Mouse (Mus musculus) layer of hippocampus, adult 11-12 months (tissue): Measurements from ENCODE around the gene Sgcd.
"Not testable (repeated sequence)": the region's sequence is repeated elsewhere in the genome, so short reads cannot be mapped to it uniquely, and the experiment has no call there.

Experiments
- DNase-seq: peaks from one replicate; pipeline ENCODE4 v3.0.0; 2022; ENCODE audit warnings: low spot score

The Sgcd gene

DNA sequence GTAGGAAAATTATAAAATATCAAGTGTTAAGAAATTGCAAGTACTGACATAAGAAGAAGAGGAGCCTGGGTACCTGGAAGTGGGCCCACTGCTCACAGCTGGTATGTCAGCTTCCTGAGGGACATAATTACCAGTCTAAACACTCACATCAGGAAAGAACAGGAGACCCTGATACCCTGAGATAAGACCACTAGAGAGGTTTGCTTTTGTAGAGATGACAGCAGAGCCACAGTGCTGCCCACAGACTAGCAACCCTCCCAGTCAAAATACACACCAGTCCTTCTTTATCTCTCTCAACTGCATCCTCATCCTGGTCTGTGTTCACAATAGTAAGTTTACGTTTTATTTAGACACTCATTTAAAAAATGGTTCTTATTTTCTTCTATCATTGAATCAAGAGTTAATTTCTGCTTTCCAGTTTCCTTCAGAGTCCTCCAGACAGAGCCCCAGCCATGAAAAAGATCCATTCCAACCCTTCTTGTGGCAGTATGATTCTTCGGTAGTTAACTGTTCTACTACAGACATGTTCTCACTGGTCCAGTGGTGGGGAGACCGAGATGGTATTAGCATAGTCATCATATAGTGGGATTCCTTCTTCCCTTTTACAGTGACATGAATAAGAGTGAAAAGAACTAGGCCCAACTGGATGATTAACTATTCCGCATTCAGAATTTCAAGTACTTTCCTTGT, 211.4 kb downstream of the Sgcd start:
- DNase-seq = no peak

DNA sequence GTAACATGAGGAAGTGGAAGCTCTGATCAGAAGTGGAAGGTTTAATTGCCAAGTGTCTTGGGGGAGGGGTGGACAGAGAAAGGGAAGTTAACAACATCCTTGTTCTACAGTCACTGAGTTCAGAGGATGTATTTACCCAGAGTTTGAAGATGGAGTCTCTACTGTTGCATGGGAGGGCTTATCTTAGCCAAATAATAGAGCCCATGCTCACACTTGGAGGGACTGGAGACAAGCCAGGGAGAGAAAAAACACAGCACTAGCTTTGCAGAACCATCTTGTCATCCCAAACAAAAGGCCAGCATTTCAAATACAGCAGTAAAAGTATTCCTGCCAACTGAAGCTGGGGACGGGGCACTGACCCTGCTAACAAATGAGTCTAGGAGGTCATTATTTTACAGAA, 212.8 kb downstream of the Sgcd start:
- no peak for DNase-seq

DNA sequence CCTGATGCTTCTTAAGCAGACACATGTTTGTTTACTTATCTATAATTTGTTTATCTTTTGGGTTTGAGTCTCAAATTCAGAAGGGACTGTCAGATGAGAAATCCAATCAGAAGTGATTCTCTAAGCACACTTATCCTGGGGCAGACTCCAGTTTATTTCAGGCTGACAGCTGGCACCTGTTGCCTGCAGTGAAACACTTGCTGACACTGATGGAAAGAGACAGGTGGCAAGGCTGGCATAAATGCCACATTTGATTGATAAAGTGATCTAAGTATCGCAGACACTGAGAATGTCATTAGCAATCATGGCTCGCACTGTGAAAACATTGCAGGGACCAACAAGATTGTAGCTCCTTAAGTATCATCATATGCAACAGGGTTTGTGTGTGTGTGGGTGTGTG, 222.9 kb downstream of the Sgcd start:
- DNase-seq = peak; percentile 16

DNA sequence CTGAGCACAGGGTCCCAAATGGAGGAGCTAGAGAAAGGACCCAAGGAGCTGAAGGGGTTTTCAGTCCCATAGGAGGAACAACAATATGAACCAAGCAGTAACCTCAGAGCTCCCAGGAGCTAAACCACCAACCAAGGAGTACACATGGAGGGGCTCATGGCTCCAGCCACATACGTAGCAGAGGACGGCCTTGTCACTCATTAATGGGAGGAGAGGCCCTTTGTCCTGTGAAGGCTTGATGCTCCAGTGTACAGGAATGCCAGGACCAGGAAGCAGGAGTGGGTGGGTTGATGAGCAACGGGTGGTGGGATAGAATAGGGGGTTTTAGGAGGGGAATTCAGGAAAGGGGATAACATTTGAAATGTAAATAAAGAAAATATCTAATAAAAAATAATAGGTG, 225.2 kb downstream of the Sgcd start:
- not testable (repeated sequence) for DNase-seq

DNA sequence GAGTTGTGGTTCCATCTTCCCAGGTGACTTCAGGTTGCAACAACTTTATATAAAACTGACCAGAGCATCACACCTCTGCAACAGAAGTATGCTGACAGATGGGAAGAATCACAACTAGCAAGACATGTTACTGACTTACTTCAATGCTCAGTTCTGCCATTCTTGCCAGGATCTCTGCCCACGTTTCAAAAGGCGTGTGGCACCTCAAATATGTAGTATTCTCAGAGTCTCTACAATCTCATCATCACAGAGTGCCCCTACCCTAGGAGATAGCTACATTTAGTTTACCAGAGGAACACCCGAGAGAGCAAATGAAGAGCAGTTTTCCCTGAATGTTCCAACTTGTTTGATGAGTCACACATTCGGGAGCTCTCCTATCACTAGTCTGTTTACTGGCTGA, 229.8 kb downstream of the Sgcd start:
- DNase-seq = no peak

DNA sequence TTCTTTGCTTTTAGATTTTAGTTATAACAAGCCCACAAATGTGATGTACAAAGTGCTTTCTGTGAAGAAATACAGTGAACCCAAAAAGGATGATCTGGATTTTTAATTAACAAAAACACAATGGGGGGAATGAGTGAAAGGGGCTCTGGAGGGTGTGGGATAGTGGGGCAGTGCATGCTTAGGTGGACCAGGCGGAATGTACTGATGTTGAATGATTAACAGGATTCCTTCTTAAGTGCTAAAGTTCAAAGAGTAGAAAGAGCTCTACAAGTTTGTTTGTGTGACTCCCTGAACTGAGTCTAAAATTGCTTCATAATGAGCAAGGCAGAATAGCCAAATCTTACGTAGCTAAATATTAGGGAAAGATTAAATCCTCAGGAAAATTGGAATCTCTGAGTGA, 246.0 kb downstream of the Sgcd start:
- DNase-seq = no peak

DNA sequence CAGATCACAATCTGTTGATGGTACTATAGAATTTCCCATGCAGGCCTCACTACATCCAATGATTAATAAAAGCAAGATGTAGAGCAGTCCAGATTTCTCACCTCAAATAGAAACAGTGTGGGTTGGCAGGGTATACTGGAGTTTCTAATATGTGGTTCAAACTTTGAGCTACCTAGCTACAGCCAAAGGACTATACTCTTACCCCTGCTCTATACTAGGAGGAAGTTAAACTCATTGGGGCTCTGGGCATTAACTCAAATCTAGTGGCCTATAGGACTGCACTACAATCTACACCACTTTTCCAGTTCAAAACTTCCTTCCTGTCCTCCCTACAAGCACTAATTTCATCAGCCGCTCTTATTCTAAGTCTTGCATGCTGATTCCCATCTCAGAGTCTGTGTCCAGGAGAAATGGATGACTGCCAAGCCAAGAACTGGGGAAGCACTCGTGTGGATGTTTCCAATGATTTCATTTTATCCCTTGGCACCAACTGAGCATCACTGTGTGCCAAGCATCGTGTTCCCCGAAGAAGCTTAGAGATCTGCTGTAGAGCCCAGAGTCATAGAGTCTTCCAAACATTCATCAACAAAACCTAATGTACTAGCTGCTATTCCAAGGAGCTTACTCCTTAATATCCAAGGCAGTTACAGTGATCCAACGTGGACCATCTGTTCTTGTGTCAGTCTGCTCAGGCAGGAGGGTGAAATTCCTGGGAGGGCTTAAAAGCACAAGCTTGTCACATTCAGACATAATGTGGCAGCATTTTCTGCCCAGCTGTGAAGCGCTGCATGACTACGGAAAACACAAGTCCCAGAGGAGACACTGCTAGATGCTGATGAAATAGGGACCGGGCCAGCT, 283.6 kb downstream of the Sgcd start:
- DNase-seq = peak; percentile 32

DNA sequence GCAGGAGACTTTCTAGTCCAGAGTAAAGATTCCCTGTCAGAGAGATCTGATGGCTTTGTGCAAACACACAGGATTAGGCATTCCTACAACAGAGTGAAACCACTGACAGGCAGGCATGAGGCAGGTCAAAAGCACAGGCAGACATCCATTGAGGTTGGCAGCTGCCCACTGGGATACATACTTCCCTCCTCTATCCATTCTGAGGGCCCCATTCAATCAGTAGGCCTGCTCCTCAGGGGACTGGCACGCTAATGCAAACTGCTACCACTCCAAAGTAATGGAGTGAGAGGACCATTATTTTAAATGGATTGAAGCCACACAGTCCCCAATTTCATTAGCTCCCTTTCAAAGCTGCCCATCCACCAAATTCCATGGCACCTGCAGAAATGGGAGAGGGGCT, 293.2 kb downstream of the Sgcd start:
- DNase-seq = no peak

DNA sequence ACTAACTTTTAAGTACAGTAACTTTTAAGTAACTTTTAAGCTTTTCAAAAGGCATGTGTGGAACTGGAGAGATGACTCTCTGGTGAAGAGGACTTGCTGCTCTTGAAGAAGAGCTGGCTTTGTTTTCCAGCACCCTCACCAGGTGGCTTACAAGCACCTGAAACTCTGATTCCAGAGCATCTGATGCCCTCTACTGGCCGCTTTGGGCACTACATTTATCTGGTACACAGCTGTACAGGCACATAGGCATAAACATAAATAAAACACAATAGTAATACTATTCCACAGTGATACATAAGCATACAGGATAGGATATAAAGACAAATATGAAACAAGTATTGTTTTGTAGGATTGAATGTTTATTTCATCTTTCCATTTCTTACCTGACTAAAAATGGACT, 330.6 kb downstream of the Sgcd start:
- DNase-seq = no peak

DNA sequence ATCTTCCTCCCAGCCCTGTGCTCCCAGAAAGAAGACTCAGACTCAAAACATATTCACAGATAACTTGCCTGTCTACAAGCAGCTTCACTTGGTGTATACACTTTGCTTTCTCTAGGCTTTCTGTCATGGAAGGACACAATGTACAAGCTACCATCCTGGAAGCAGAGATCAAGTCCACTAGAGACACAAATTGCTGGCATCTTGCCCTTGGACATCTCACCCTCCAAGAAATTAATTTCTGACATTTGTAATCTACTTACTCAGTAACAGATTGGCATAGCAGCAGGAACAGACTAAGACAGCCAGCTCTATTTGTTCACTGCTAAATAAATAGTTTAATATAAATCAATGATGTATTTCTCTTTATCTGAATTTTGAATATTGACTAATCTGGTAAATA, 342.9 kb downstream of the Sgcd start:
- DNase-seq = no peak

DNA sequence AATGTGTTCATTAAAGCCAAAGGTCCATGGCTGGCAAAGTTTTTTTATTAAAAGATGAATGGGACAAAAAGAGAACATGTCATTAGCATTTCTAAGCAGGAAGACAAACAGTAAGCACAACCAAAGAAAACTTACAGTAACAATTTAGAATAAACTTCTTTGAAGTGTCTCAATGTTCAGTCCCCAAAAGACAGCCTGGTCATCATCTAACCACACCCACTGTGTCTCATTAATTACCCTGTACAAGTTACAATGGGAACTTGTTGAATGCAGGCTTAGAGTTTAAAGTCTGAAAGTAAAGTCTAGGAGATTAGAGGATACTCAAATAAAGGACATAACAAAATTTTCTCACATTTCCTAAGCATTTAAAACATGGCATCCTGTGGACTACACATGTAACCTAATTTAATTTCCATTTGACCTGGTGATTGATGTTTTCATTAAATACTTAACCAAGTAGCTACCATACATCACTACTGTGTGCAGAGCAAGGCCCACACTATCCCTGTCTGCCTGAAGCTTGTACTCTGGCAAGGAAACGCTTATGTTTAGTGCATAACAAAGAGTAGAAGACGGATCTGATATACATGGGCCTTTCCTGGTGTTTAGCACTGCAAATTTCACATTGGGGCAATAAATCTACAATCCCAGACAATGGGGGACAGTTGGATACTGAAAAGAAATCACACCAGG, 347.1 kb downstream of the Sgcd start:
- no peak for DNase-seq

DNA sequence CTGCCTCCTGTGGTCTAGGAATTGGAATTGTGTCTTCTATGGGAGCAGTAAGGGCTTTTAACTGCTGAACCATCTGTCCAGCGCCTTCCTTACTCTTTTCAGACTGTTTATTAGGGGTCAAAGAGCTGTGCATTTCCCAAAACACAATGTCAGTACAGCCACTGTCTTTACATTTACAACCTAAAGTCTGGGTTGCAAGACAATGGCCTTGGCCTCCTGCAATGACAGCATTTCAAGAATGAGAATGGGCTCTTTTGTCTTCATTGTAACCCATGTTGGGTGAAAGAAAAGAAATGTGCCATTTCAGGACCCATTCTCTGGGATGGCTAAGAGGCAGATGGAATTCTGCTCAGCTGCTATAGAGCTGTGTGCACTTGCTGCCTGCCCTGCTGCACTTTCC, 348.2 kb downstream of the Sgcd start:
- no peak for DNase-seq

DNA sequence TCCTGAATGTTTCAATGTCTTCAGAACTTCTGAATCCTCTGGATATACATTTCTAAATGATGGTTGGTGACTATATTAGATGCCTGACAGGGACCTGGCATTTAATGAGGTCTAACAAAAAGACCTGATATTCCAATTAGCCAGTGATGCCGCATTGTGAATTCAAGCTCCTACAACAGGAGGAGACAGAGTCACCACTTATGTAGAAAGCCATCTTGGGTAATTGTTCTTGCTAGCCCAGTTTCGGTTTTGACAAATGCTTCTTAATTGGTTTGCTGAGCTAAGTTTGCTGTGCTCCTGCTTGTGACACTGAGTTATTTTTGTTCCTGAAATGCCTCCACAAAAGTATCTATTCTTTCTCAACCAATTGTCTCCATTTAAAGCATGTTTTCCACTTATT, 358.6 kb downstream of the Sgcd start:
- DNase-seq = no peak

DNA sequence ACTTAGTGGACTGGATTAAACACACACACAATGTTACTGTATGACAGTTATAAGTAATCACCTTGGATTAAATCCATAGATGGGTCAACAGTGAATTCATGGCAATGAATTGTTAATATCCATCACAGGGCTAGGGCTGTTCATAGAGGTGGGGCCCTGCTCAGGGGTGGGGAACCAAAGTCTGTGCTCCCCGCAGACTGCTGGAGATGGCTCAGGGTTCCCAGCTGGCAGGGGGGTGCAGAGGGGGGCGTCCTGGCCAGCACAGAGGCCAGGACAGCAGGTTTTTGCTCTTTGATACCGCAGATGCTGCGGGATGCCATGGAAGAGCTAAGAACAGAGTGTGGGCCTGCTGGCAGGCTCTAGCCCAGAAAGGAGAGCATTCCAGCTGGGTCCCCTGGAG, 378.9 kb downstream of the Sgcd start:
- no peak for DNase-seq

DNA sequence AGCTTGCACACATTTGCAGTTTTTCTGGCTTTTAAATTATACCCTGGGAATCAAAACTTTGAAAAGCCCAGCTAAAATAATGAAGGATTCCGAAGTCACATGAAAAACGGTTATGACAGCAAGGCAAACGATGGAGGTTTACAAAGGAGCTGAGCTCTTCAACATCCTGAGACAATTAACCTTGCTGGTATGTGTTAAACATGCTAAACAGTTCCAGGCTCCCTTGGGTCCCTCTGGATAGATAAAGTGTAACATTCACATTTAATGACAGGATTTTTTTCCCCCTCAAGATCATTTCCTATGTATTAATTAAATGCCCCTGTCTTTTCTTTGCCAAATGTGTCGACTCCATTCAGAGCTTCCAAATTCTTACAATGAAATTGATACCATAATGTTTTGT, 414.1 kb downstream of the Sgcd start:
- no peak for DNase-seq

DNA sequence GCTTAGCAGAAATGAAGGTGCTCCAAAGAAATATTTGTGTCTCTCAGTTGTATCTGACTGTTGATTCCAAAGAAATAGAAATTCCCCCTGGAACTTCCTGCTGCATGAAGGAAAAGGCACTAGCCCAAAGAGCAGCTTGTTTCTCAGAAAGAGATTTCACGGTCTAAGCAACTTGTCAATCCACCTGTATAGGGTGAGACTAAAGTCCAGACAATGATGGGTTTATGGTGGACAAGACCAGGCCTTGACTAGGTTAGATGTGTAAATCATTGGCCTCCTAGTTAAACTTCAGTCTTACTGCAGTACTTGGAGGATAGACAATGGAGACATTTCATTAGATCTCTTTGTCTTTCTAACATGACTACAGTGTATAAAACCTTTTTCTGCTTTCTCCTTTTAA, 420.3 kb downstream of the Sgcd start:
- no peak for DNase-seq

DNA sequence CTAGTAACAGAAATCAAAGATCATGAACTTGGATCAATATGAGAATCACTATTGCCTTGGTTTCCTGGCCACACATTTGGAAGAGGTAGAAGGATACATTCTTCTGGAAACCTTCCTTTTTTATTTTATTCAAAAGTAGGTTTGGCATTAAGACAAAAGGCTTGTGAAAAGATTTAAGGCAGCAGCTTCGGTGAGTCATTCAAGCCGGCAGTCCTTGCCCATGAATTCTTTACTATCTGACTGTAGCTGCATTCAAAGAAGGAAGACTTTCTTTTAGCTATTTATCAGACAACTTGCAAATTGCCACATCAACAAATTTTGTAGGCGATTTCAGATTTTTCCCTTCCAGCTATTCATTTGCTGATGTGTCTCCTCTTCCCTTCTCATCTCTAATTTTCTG, 422.6 kb downstream of the Sgcd start:
- DNase-seq = no peak

DNA sequence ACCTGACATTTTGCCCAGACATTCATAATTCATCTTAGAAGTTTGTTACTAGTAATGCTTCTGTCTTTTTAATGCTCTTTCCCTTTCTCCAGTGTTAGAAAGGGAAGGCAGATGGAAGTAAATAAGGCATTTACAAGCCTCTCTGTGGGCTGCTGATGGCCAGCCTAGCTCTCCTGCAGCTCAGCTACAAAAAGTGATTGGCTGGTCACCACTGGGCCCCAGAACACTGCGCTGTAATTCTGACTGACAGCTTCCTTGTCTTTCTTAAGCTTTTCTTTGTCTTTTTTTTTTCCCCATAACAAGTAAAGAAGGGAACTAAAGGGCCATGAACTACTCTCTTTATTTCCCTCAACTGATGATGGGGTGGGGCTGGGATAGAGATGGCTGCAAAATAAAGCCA, 463.9 kb downstream of the Sgcd start:
- DNase-seq = no peak

DNA sequence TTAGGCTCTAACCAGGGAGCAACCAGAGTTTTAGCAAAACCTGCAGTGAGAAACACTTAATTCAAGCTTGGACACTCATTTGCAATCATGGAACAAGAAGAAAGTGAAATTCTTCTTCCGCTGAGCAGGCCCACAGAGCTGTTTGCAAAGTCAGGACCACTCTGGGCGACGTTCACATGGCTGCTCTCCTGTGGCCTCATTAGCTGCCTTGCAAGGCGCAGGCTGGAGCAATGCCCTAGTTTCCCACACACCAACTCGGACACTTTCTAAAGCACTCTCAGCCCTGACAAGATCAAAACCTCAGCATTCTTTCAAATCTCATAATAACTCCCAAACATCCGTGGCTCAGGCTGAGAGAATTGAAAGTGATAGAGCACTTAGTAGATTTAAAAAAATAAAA, 480.7 kb downstream of the Sgcd start:
- no peak for DNase-seq

DNA sequence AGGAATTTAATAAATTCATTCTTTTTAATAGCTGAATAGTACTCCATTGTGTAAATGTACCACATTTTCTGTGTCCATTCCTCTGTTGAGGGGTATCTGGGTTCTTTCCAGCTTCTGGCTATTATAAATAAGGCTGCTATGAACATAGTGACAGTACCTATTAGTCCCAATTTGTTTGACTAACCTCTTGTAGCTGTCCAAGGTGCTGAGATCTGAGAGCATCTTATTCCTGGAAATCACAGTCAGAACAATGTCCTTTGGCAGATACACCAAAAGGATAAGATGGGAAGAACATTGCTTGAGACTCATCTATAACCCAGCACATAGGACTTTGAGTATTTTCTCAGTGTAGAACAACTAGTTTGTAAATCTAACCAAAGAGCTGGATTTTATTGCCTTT, 485.5 kb downstream of the Sgcd start:
- DNase-seq = not testable (repeated sequence)

DNA sequence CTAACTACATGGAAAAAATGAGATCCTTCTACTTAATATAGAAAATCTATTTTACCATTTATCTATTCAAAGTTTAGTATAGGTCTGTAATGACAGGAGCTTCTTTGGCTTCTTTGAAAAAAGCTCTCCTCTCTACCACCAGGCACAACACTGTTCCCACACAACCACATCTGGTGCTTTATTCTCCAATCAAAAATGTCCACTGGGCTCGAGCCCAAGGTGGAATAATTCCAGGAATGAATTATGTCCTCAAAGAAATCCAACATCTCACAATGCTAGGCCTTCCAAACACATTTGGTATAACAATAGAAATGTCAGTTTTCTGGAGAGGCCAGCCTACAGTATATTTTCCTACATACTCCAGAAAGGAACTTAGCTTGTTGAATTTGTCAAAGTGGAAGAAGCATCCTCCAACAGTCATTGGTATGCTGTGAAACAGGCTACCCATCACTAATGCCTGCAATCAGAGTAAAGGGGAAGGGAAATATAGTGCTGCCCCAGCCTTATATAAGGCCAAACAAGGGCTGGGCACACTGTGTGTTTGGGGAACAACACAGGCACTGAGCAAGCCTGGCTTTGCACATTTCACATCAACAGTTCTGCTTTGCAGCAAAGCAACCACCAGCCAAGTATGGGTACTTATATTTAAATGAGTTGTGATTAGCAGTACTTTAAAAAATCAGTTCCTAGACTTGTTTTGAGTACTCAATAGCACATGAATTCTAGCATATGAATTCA, 515.1 kb downstream of the Sgcd start:
- no peak for DNase-seq

DNA sequence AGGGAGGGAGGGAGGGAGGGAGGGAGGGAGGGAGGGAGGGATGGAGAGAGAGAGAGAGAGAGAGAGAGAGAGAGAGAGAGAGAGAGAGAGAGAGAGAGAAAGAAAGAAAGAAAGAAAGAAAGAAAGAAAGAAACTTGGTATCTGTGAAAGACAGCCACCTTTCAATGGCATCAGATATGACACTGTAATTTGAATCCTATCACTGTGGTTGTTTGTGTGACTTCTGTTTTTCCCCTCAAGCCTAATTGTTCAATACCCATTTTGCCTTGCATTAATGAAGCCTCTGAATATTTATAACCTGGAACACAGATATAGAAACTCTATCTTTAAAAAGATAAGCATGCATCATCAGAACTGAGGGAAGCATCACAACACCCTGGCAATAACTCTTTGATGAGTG, 528.1 kb downstream of the Sgcd start:
- not testable (repeated sequence) for DNase-seq
